Mouse (Mus musculus): ENCODE results near the gene Prickle2. TPM values are rescaled to one million over a fixed set of nuclear protein-coding genes. Genes with fewer than 3 reads are reported as not detected.

Gene Prickle2
- 9.4 and 11.7 TPM in 2 replicates for polyA plus RNA-seq (2016; fragmentation: Nextera tagmentation; extraction: Ambion mirVana)

- no peaks in the 10 kb centered on the region for H3K36me3 ChIP-seq
- H3K9ac ChIP-seq, result peak within 1 kb of the TSS; percentile 79
- no peaks in the 10 kb centered on the region for H3K9me3 ChIP-seq
- no peaks in the 10 kb centered on the region for H3K27me3 ChIP-seq (replicated peaks)
- peak within 1 kb of the TSS; percentile 97 for H3K4me2 ChIP-seq (replicated peaks)
- H3K27ac ChIP-seq, result no peak within 1 kb of the TSS
- peak within 1 kb of the TSS; percentile 76 for H3K4me3 ChIP-seq
- WGBS, result 0% methylated on average over 12 of the region's 24 CpGs
- peaks cover 21% of the 10 kb centered on the region for H3K4me1 ChIP-seq
- peak; percentile 94 for ATAC-seq (ENCODE audit: low FRiP score, low read depth)
Observed at GRCm38 (mm10) chr6:92706145-92706466, at the start of gene Prickle2. Prickle2 (minus strand) TSS chr6:92706155.

- ATAC-seq (ENCODE audit: low FRiP score, low read depth), result no peak
- H3K9ac ChIP-seq, result no peak overlapping the region
- H3K27me3 ChIP-seq (replicated peaks), result no peaks in the 10 kb centered on the region
- H3K4me3 ChIP-seq, result no peak overlapping the region
- no peak overlapping the region for H3K4me2 ChIP-seq (replicated peaks)
- no peaks in the 10 kb centered on the region for H3K4me1 ChIP-seq
- WGBS, result 78% methylated on average over 2 of the region's 2 CpGs
- no peak overlapping the region for H3K27ac ChIP-seq
- no peaks in the 10 kb centered on the region for H3K36me3 ChIP-seq
- H3K9me3 ChIP-seq, result no peaks in the 10 kb centered on the region
Observed at GRCm38 (mm10) chr6:92752737-92753136, 46.8 kb upstream of the Prickle2 start.

- no peaks in the 10 kb centered on the region for H3K27me3 ChIP-seq (replicated peaks)
- ATAC-seq (ENCODE audit: low FRiP score, low read depth), result no peak
- no peak overlapping the region for H3K4me3 ChIP-seq
- no peak overlapping the region for H3K9ac ChIP-seq
- H3K36me3 ChIP-seq, result no peaks in the 10 kb centered on the region
- H3K4me2 ChIP-seq (replicated peaks), result no peak overlapping the region
- 74% methylated on average over 4 of the region's 4 CpGs for WGBS
- H3K4me1 ChIP-seq, result no peaks in the 10 kb centered on the region
- H3K9me3 ChIP-seq, result no peaks in the 10 kb centered on the region
- H3K27ac ChIP-seq, result no peak overlapping the region
Observed at GRCm38 (mm10) chr6:92749420-92749819, 43.5 kb upstream of the Prickle2 start.

- no peak overlapping the region for H3K27ac ChIP-seq
- no peaks in the 10 kb centered on the region for H3K27me3 ChIP-seq (replicated peaks)
- no peak for ATAC-seq (ENCODE audit: low FRiP score, low read depth)
- no peak overlapping the region for H3K9ac ChIP-seq
- 13% methylated on average over 11 of the region's 11 CpGs for WGBS
- H3K4me1 ChIP-seq, result peaks cover 3% of the 10 kb centered on the region; the same call in 1 of the 2 replicates
- no peaks in the 10 kb centered on the region for H3K36me3 ChIP-seq
- H3K4me3 ChIP-seq, result no peak overlapping the region
- H3K4me2 ChIP-seq (replicated peaks), result peak overlapping the region; percentile 37
- no peaks in the 10 kb centered on the region for H3K9me3 ChIP-seq
Observed at GRCm38 (mm10) chr6:92743605-92744004, 37.6 kb upstream of the Prickle2 start.

- H3K4me3 ChIP-seq, result no peak overlapping the region
- no peak overlapping the region for H3K27ac ChIP-seq
- H3K4me1 ChIP-seq, result peaks cover 3% of the 10 kb centered on the region; the same call in 1 of the 2 replicates
- H3K36me3 ChIP-seq, result no peaks in the 10 kb centered on the region
- no peak overlapping the region for H3K9ac ChIP-seq
- WGBS, result 91% methylated on average over 1 of the region's 1 CpGs
- no peaks in the 10 kb centered on the region for H3K27me3 ChIP-seq (replicated peaks)
- ATAC-seq (ENCODE audit: low FRiP score, low read depth), result no peak
- H3K4me2 ChIP-seq (replicated peaks), result no peak overlapping the region
- H3K9me3 ChIP-seq, result 0 out of 2 replicates have a peak, but pooled peaks cover 3% of the 10 kb centered on the region
Observed at GRCm38 (mm10) chr6:92737116-92737515, 31.2 kb upstream of the Prickle2 start.

GRCm38 (mm10) chr6:92733651-92734050 is 27.7 kb upstream of the Prickle2 start:
- no peak for ATAC-seq (ENCODE audit: low FRiP score, low read depth)
- H3K9me3 ChIP-seq, result 0 out of 2 replicates have a peak, but pooled peaks cover 3% of the 10 kb centered on the region
- no peak overlapping the region for H3K4me3 ChIP-seq
- no peak overlapping the region for H3K9ac ChIP-seq
- no peaks in the 10 kb centered on the region for H3K36me3 ChIP-seq
- H3K27me3 ChIP-seq (replicated peaks), result no peaks in the 10 kb centered on the region
- H3K4me1 ChIP-seq, result peaks cover 2% of the 10 kb centered on the region; the same call in 1 of the 2 replicates
- no peak overlapping the region for H3K4me2 ChIP-seq (replicated peaks)
- H3K27ac ChIP-seq, result no peak overlapping the region

- no peak overlapping the region for H3K4me3 ChIP-seq
- no peaks in the 10 kb centered on the region for H3K27me3 ChIP-seq (replicated peaks)
- no peak overlapping the region for H3K9ac ChIP-seq
- 38% methylated on average over 7 of the region's 7 CpGs for WGBS
- no peak for ATAC-seq (ENCODE audit: low FRiP score, low read depth)
- 0 out of 2 replicates have a peak, but pooled peaks cover under 1% of the 10 kb centered on the region for H3K9me3 ChIP-seq
- peaks cover 16% of the 10 kb centered on the region for H3K4me1 ChIP-seq
- H3K4me2 ChIP-seq (replicated peaks), result peak overlapping the region; percentile 27; the same call in 1 of the 2 replicates
- H3K27ac ChIP-seq, result no peak overlapping the region
- no peaks in the 10 kb centered on the region for H3K36me3 ChIP-seq
Observed at GRCm38 (mm10) chr6:92728514-92728913, 22.6 kb upstream of the Prickle2 start.

- Histone ChIP-seq H3K9ac (no peak overlapping the region), H3K4me2 (replicated peaks) (peak overlapping the region; percentile 27; the same call in 1 of the 2 replicates), H3K9me3 (no peaks in the 10 kb centered on the region), H3K27ac (no peak overlapping the region), H3K36me3 (no peaks in the 10 kb centered on the region), H3K4me1 (peaks cover 16% of the 10 kb centered on the region), H3K4me3 (no peak overlapping the region), H3K27me3 (replicated peaks) (no peaks in the 10 kb centered on the region)
- no peak for ATAC-seq (ENCODE audit: low FRiP score, low read depth)
- 4% methylated on average over 10 of the region's 10 CpGs for WGBS
Observed at GRCm38 (mm10) chr6:92728084-92728483, 22.1 kb upstream of the Prickle2 start.

GRCm38 (mm10) chr6:92727351-92727986 is 21.5 kb upstream of the Prickle2 start:
- Histone ChIP-seq H3K27ac (no peak overlapping the region), H3K4me1 (peaks cover 16% of the 10 kb centered on the region), H3K36me3 (no peaks in the 10 kb centered on the region), H3K9me3 (no peaks in the 10 kb centered on the region), H3K4me2 (replicated peaks) (no peak overlapping the region), H3K9ac (no peak overlapping the region), H3K4me3 (no peak overlapping the region), H3K27me3 (replicated peaks) (no peaks in the 10 kb centered on the region)
- no peak for ATAC-seq (ENCODE audit: low FRiP score, low read depth)
- 26% methylated on average over 7 of the region's 7 CpGs for WGBS

GRCm38 (mm10) chr6:92726121-92726520 is 20.2 kb upstream of the Prickle2 start:
- H3K9ac ChIP-seq, result no peak overlapping the region
- no peaks in the 10 kb centered on the region for H3K27me3 ChIP-seq (replicated peaks)
- no peaks in the 10 kb centered on the region for H3K36me3 ChIP-seq
- WGBS, result 79% methylated on average over 5 of the region's 5 CpGs
- no peaks in the 10 kb centered on the region for H3K9me3 ChIP-seq
- no peak for ATAC-seq (ENCODE audit: low FRiP score, low read depth)
- no peak overlapping the region for H3K4me3 ChIP-seq
- H3K4me2 ChIP-seq (replicated peaks), result no peak overlapping the region
- H3K27ac ChIP-seq, result no peak overlapping the region
- H3K4me1 ChIP-seq, result peaks cover 16% of the 10 kb centered on the region

- Histone ChIP-seq H3K4me2 (replicated peaks) (no peak overlapping the region), H3K9ac (no peak overlapping the region), H3K27ac (no peak overlapping the region), H3K9me3 (no peaks in the 10 kb centered on the region), H3K36me3 (no peaks in the 10 kb centered on the region), H3K4me1 (peaks cover 16% of the 10 kb centered on the region), H3K4me3 (no peak overlapping the region), H3K27me3 (replicated peaks) (no peaks in the 10 kb centered on the region)
- ATAC-seq (ENCODE audit: low FRiP score, low read depth), result no peak
- 28% methylated on average over 2 of the region's 2 CpGs for WGBS
Observed at GRCm38 (mm10) chr6:92724394-92724793, 18.4 kb upstream of the Prickle2 start.

- WGBS, result 61% methylated on average over 3 of the region's 3 CpGs
- no peaks in the 10 kb centered on the region for H3K27me3 ChIP-seq (replicated peaks)
- H3K4me3 ChIP-seq, result no peak overlapping the region
- no peaks in the 10 kb centered on the region for H3K9me3 ChIP-seq
- H3K9ac ChIP-seq, result no peak overlapping the region
- no peaks in the 10 kb centered on the region for H3K36me3 ChIP-seq
- H3K4me2 ChIP-seq (replicated peaks), result no peak overlapping the region
- no peak overlapping the region for H3K27ac ChIP-seq
- no peak for ATAC-seq (ENCODE audit: low FRiP score, low read depth)
- H3K4me1 ChIP-seq, result no peaks in the 10 kb centered on the region
Observed at GRCm38 (mm10) chr6:92715806-92716205, 9.9 kb upstream of the Prickle2 start.

GRCm38 (mm10) chr6:92714748-92715147 is 8.8 kb upstream of the Prickle2 start:
- Histone ChIP-seq H3K4me1 (0 out of 2 replicates have a peak, but pooled peaks cover 3% of the 10 kb centered on the region), H3K27me3 (replicated peaks) (no peaks in the 10 kb centered on the region), H3K27ac (no peak overlapping the region), H3K9ac (no peak overlapping the region), H3K36me3 (no peaks in the 10 kb centered on the region), H3K9me3 (no peaks in the 10 kb centered on the region), H3K4me3 (no peak overlapping the region), H3K4me2 (replicated peaks) (no peak overlapping the region)
- ATAC-seq (ENCODE audit: low FRiP score, low read depth), result no peak
- 90% methylated on average over 4 of the region's 4 CpGs for WGBS
